Mouse (Mus musculus) hindlimb bud, embryonic 11.5 days (tissue): ENCODE measurements around the gene Olfr728.

Source experiments
- DNase-seq: peaks from one replicate; pipeline ENCODE4 v3.0.0-alpha.2; 2012; ENCODE audit warnings: low read depth, low spot score; ENCODE audit errors: extremely low spot score

The Olfr728 gene

DNA sequence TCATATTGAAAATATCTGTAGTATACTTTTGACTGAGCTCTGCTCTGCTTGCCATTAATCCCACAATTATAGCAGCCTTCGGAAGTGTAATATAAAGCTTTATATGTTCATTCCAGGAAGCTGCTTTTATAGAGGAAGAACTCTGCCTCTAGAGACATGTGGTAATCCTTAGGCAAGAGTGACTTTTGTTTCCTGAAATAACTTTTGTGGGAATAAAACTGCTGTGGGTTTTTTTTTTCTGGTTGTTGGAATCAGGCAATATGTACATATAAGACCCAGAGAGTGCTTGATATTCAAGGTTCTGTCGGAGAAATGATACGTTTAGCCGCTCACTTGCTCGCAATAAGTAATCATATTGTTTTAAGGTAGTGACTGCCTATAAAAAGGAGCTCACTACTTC, at the start of gene Olfr728:
TSS of gene Olfr728 (minus strand) at position 101 of the 400 bp plus-strand sequence.
- no peak for DNase-seq

DNA sequence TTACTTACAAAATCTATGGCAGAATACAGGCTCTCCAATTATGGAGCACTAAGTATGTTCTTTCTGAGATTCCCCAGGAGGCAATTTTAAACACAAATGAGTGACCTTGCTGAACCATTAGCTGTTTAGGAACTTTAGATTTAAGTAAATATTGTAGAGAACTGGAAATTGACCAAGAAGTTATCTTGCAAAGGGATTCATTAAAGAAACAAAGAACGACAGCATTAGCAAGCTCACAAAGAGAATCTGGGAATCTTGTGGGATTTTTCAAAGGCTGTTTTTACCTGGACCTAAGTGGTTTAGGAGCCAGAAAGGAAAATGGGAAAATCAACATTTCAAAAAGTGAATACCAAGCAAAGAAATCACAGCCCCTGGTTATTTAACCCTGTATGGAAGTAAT, 45.6 kb upstream of the Olfr728 start, which contains the start of gene Olfr730:
TSS of gene Olfr730 (minus strand) at position 101 of the 400 bp plus-strand sequence.
- DNase-seq: no peak

DNA sequence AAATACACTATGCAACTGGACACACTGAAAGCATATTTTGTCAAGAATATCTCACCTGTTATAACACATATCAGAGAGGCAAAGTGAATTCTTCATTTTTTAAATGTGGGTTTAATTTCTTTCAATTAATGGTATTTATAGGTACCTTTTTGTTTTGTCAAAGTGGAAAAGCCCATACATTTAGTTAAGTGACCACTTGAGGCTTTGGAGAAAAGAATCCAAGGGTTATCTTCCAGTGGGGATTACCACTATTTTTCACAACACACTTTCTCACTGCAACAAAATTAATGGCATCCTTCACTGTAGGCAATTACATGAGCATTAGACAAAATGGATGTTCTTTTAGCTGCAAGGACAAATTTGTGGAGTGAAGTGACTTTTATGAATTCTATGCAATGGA, 10.3 kb upstream of the Olfr728 start, which contains the start of gene Olfr729:
TSS of gene Olfr729 (minus strand) at position 101 of the 400 bp plus-strand sequence.
- no peak for DNase-seq

DNA sequence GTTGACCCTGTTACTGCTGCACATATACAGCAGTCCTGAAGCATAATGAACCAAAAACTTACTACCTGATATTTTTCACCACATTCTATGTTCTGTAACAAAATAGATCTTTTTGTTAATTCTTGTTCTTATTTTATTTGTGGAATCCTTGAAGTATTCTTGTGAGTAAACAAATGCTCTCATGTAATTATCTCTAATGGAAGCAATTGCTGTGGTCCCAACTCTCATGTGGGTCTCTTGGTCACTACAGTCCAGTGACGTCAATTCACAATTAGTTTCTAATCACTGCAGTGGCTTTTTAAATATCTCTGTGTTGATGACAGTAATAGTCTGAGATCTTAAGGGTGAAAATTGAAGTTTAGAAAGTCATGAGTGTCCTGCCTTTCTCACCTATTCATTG, 19.6 kb downstream of the Olfr728 start, which contains the start of gene Olfr727:
TSS of gene Olfr727 (plus strand) at position 301 of the 400 bp plus-strand sequence.
- no peak for DNase-seq

DNA sequence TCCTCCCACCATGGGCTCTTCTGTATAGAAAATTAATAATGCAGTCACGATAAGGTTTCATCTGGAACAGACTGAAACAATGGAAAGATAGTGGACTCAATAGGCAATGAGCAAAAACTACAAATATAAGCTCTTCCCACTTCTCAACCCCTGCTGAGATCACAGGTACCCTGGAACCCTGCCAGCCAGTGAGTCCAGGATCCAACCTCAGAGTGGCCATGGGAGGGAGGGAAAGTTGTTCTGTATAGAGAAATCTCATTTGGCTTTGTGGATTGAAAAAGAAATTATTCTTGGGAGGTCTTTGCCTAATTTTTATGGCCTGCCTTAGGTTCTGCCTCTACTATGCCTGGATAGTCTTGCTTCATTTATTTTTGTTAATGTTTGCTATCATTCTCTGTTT, 51.6 kb downstream of the Olfr728 start, which contains the start of gene Olfr726:
TSS of gene Olfr726 (minus strand) at position 101 of the 400 bp plus-strand sequence.
- no peak for DNase-seq
